Mouse (Mus musculus): ENCODE measurements around the gene Pcnx4. TPM values are rescaled to one million over a fixed set of nuclear protein-coding genes. Genes with fewer than 3 reads are reported as not detected.
"Not testable (repeated sequence)": the region's sequence is repeated elsewhere in the genome, so short reads cannot be mapped to it uniquely, and the experiment has no call there.

The Pcnx4 gene
- polyA plus RNA-seq, 1 experiment from 2014 or later = 15.8 TPM

DNA sequence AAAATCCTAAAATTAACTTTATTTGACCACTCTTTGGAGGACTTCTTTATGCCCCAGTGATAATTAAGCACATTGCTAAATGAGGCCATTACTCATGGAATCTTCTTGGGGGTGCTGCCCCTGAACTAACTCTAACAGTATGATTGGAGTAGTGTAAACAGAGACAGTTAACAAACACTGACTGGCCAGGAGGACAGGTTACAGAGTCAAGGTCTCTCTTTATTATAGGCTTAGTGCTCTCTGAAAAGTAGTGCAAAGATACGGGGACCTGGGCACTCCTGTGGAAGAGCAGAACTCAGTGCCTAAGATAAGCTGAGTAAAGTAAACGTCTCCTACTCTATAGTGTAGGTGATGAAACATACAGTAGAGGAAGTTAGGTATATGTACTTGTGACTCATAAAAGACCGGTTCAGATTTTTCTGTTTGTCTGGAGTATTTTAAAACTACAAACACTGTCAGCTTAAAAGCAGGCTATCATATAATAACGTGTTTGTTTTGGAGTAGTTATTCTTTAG, 28.2 kb downstream of the Pcnx4 start:
- Histone ChIP-seq H3K27ac (ENCODE audit: low read depth, low read length) (no peak overlapping the region), H3K4me1 (replicated peaks; ENCODE audit: control insufficient read depth, insufficient read depth, low read length) (no peaks in the 10 kb centered on the region), H3K4me3 (ENCODE audit: low read depth, low read length) (no peak overlapping the region), H3K9ac (ENCODE audit: low read length) (no peak overlapping the region), H3K9me3 (ENCODE audit: control insufficient read depth, low read length) (no peaks in the 10 kb centered on the region), H3K36me3 (ENCODE audit: control insufficient read depth, insufficient read depth, low read length) (no peaks in the 10 kb centered on the region), H3K4me2 (ENCODE audit: low read depth, low read length, severe bottlenecking) (no peak overlapping the region), H3K27me3 (ENCODE audit: control insufficient read depth, insufficient read depth, low read length) (no peaks in the 10 kb centered on the region)
- no peak for ATAC-seq (replicated peaks; ENCODE audit: low FRiP score)
- WGBS = 89% methylated on average over 4 of the region's 4 CpGs
- no peak for DNase-seq (ENCODE audit: low spot score)

DNA sequence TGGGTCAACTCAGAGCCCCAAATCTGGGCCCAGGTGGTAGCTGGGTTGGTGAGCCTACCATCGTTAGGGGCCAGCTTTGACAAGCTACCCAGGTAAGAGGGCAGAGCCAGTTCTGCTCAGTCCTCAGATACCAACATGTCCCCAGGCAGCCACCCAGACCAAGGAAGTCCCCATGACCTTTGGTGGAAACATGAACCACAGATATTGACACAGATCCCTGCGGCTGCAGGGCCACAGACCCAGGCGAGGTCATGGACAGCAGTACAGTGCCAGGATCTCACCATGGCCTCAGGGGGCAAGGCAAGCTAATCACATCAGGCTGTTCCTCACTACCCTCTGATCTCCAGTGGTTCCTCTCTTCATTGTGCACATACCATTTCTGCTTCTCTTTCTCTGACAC, 45.8 kb downstream of the Pcnx4 start:
- ATAC-seq (replicated peaks; ENCODE audit: low FRiP score) = no peak
- 81% methylated on average over 3 of the region's 3 CpGs for WGBS

DNA sequence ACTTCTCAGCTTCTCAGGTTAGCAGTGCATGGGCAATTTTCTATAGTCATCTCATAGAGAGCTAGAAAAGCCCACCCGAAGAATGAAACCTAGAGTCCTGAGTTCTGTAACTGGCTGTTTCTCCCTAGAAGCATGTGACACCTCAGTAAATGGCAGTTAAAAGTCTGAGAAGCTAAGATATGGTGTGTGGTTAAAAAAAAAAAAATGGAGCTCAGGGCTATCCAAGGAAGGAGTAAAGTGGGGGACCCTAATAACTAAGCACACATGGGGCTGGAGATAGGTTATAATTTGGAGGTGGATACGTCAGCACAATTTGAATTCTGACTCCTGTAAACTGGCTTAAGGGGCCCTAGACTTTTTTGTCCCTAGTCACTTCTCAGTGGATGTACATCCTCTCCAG, 46.9 kb downstream of the Pcnx4 start:
- Histone ChIP-seq H3K9ac (ENCODE audit: low read length) (no peak overlapping the region), H3K27me3 (ENCODE audit: control insufficient read depth, insufficient read depth, low read length) (no peaks in the 10 kb centered on the region), H3K9me3 (ENCODE audit: control insufficient read depth, low read length) (no peaks in the 10 kb centered on the region), H3K4me1 (replicated peaks; ENCODE audit: control insufficient read depth, insufficient read depth, low read length) (no peaks in the 10 kb centered on the region), H3K4me2 (ENCODE audit: low read depth, low read length, severe bottlenecking) (no peak overlapping the region), H3K4me3 (ENCODE audit: low read depth, low read length) (no peak overlapping the region), H3K27ac (ENCODE audit: low read depth, low read length) (no peak overlapping the region), H3K36me3 (ENCODE audit: control insufficient read depth, insufficient read depth, low read length) (no peaks in the 10 kb centered on the region)
- WGBS = 96% methylated on average over 2 of the region's 2 CpGs
- no peak for ATAC-seq (replicated peaks; ENCODE audit: low FRiP score)
- DNase-seq (ENCODE audit: low spot score) = no peak

More for the DNA sequence above, 45.8 kb downstream of the Pcnx4 start:
- Histone ChIP-seq H3K27ac (ENCODE audit: low read depth, low read length) (no peak overlapping the region), H3K9ac (ENCODE audit: low read length) (no peak overlapping the region), H3K36me3 (ENCODE audit: control insufficient read depth, insufficient read depth, low read length) (no peaks in the 10 kb centered on the region), H3K27me3 (ENCODE audit: control insufficient read depth, insufficient read depth, low read length) (no peaks in the 10 kb centered on the region), H3K4me1 (replicated peaks; ENCODE audit: control insufficient read depth, insufficient read depth, low read length) (no peaks in the 10 kb centered on the region), H3K9me3 (ENCODE audit: control insufficient read depth, low read length) (no peaks in the 10 kb centered on the region), H3K4me2 (ENCODE audit: low read depth, low read length, severe bottlenecking) (no peak overlapping the region), H3K4me3 (ENCODE audit: low read depth, low read length) (no peak overlapping the region)
- no peak for DNase-seq (ENCODE audit: low spot score)

DNA sequence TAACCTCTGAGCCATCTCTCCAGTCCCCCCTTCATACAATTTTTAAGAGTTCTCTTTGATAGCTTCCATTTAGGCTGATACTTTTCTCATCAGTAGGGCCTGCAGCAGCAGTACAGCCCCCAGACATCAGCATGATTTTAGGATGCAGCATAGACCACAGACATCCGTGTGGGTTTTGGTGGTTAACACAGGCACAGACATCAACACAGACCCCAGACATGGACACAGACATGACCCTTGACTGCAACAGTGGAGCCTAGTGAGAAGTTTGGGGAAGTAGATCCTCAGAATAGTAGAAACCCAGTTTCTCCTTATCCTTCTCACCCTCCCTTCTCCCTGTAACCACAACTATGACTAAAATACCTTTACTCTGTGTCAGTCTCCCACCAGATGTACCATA, 49.2 kb downstream of the Pcnx4 start:
- H3K27ac ChIP-seq (ENCODE audit: low read depth, low read length) = no peak overlapping the region
- no peaks in the 10 kb centered on the region for H3K9me3 ChIP-seq (ENCODE audit: control insufficient read depth, low read length)
- no peak overlapping the region for H3K9ac ChIP-seq (ENCODE audit: low read length)
- WGBS = 83% methylated on average over 1 of the region's 1 CpGs
- H3K4me2 ChIP-seq (ENCODE audit: low read depth, low read length, severe bottlenecking) = no peak overlapping the region
- no peaks in the 10 kb centered on the region for H3K36me3 ChIP-seq (ENCODE audit: control insufficient read depth, insufficient read depth, low read length)
- no peak for ATAC-seq (replicated peaks; ENCODE audit: low FRiP score)
- DNase-seq (ENCODE audit: low spot score) = no peak
- H3K27me3 ChIP-seq (ENCODE audit: control insufficient read depth, insufficient read depth, low read length) = no peaks in the 10 kb centered on the region
- H3K4me1 ChIP-seq (replicated peaks; ENCODE audit: control insufficient read depth, insufficient read depth, low read length) = no peaks in the 10 kb centered on the region
- H3K4me3 ChIP-seq (ENCODE audit: low read depth, low read length) = no peak overlapping the region

DNA sequence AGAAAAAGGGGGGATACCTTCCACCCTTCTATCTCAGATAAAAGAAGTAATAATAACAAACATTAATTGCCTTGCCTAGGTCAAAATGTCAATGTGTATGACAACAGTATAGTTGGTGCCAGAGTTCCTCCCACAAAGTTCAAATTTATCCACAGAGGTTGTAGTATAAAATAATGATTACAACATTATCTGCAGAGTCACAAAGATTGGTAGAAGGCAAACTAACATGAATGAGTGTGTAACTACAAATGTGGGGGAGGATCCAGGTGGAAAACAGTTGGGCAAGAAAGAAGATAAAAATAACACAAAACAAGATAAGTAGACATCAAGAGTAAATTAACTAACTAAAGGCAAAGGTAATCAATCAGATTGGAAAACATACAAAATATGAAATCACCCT, 56.8 kb downstream of the Pcnx4 start:
- Histone ChIP-seq H3K9ac (ENCODE audit: low read length) (no peak overlapping the region), H3K4me3 (ENCODE audit: low read depth, low read length) (no peak overlapping the region), H3K4me1 (replicated peaks; ENCODE audit: control insufficient read depth, insufficient read depth, low read length) (no peaks in the 10 kb centered on the region), H3K4me2 (ENCODE audit: low read depth, low read length, severe bottlenecking) (no peak overlapping the region), H3K27me3 (ENCODE audit: control insufficient read depth, insufficient read depth, low read length) (no peaks in the 10 kb centered on the region), H3K36me3 (ENCODE audit: control insufficient read depth, insufficient read depth, low read length) (no peaks in the 10 kb centered on the region), H3K27ac (ENCODE audit: low read depth, low read length) (no peak overlapping the region), H3K9me3 (ENCODE audit: control insufficient read depth, low read length) (no peaks in the 10 kb centered on the region)
- no peak for DNase-seq (ENCODE audit: low spot score)
- ATAC-seq (replicated peaks; ENCODE audit: low FRiP score) = no peak

DNA sequence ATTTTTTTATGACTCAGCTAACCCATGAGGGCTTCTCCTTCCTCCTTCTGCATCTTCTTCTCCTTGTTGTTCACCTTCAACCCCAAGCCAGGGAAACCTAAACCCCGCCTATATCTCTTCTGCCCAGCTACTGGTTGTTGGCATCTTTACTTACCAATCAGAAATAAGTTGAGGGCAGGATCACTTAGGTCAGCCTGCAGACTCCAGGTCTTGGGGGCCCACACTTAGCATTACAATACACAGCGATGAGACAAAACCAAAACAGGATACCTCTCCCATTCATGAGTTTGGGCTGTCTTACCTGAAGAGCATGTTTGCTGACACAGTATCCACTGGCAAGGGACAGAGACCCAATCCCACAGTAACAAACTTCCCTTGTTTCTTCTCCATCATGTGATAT, 57.8 kb downstream of the Pcnx4 start:
- ATAC-seq (replicated peaks; ENCODE audit: low FRiP score) = no peak
- 68% methylated on average over 2 of the region's 2 CpGs for WGBS

DNA sequence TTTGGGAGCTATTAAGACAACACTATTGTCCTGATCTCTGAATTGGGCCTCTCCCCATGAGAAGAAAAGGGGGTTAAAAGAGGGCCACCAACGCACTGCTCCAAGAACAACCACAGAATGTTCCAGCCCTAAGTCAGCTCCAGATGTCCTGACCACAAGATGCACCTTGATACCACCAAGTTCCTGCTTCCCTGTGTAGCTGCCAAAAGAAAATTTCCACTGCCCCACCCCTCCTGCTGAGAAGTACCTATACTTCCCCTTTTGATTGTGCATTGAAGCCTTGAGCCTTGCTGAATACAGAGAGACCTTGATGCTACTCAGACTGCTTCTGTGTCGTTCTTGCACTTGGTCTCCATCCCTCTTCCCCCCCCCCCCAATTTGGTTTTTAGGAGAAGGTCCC, 62.5 kb downstream of the Pcnx4 start:
- WGBS = 86% methylated on average over 2 of the region's 2 CpGs
- H3K9ac ChIP-seq (ENCODE audit: low read length); H3K27ac ChIP-seq (ENCODE audit: low read depth, low read length); H3K4me2 ChIP-seq (ENCODE audit: low read depth, low read length, severe bottlenecking); H3K27me3 ChIP-seq (ENCODE audit: control insufficient read depth, insufficient read depth, low read length); H3K4me1 ChIP-seq (replicated peaks; ENCODE audit: control insufficient read depth, insufficient read depth, low read length); H3K9me3 ChIP-seq (ENCODE audit: control insufficient read depth, low read length); DNase-seq (ENCODE audit: low spot score); H3K36me3 ChIP-seq (ENCODE audit: control insufficient read depth, insufficient read depth, low read length); ATAC-seq (replicated peaks; ENCODE audit: low FRiP score); H3K4me3 ChIP-seq (ENCODE audit: low read depth, low read length): not testable (repeated sequence)

More for the DNA sequence above, 57.8 kb downstream of the Pcnx4 start:
- Histone ChIP-seq H3K4me2 (ENCODE audit: low read depth, low read length, severe bottlenecking) (no peak overlapping the region), H3K27me3 (ENCODE audit: control insufficient read depth, insufficient read depth, low read length) (no peaks in the 10 kb centered on the region), H3K4me3 (ENCODE audit: low read depth, low read length) (no peak overlapping the region), H3K27ac (ENCODE audit: low read depth, low read length) (no peak overlapping the region), H3K4me1 (replicated peaks; ENCODE audit: control insufficient read depth, insufficient read depth, low read length) (no peaks in the 10 kb centered on the region), H3K36me3 (ENCODE audit: control insufficient read depth, insufficient read depth, low read length) (no peaks in the 10 kb centered on the region), H3K9ac (ENCODE audit: low read length) (no peak overlapping the region), H3K9me3 (ENCODE audit: control insufficient read depth, low read length) (no peaks in the 10 kb centered on the region)
- no peak for DNase-seq (ENCODE audit: low spot score)

DNA sequence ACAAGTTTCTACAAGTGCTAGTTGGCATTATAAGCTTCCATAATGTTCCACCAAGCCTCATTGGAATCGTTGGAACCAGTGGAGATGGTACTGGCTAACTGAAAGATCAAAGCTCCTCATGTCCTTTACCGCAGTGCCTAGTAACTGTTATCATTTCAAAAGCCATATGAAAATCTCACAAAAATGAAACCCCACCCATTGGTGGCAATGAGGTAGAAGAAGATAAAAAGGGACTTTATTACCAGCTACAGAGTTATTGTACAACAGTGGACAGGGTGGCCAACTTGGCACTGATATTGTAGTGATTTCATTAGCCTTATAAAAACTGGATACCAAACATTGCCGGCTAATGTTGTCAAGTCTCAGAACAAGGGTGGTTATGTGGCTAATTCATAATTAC, 75.9 kb downstream of the Pcnx4 start:
- 93% methylated on average over 3 of the region's 3 CpGs for WGBS
- H3K4me3 ChIP-seq (ENCODE audit: low read depth, low read length) = no peak overlapping the region
- H3K27me3 ChIP-seq (ENCODE audit: control insufficient read depth, insufficient read depth, low read length) = no peaks in the 10 kb centered on the region
- DNase-seq (ENCODE audit: low spot score) (no peak), ATAC-seq (replicated peaks; ENCODE audit: low FRiP score) (no peak)
- H3K4me1 ChIP-seq (replicated peaks; ENCODE audit: control insufficient read depth, insufficient read depth, low read length) = no peaks in the 10 kb centered on the region
- H3K27ac ChIP-seq (ENCODE audit: low read depth, low read length) = no peak overlapping the region
- H3K9me3 ChIP-seq (ENCODE audit: control insufficient read depth, low read length) = no peaks in the 10 kb centered on the region
- H3K36me3 ChIP-seq (ENCODE audit: control insufficient read depth, insufficient read depth, low read length) = no peaks in the 10 kb centered on the region
- no peak overlapping the region for H3K9ac ChIP-seq (ENCODE audit: low read length)
- H3K4me2 ChIP-seq (ENCODE audit: low read depth, low read length, severe bottlenecking) = no peak overlapping the region

DNA sequence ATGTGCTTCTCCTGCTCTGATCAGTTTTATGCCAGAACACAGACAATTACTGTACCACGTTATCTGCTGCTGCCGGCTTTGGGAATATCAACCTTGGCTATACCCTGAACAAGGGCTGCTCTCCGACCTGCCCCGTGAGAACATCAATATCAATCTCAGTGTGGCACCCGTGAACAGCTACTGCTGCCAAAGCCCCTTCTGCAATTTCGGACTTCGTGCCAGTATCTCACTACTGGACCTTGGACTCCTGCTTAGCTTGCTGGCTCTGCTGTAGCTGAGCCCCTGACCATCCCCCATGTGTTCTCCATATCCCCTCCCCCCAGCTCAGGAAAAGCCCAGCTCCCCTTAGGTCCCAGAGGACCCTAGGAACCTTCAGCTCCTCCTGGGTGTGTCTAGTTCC, 84.7 kb downstream of the Pcnx4 start:
- Histone ChIP-seq H3K4me2 (ENCODE audit: low read depth, low read length, severe bottlenecking) (no peak overlapping the region), H3K27me3 (ENCODE audit: control insufficient read depth, insufficient read depth, low read length) (no peaks in the 10 kb centered on the region), H3K27ac (ENCODE audit: low read depth, low read length) (no peak overlapping the region), H3K4me1 (replicated peaks; ENCODE audit: control insufficient read depth, insufficient read depth, low read length) (no peaks in the 10 kb centered on the region), H3K9ac (ENCODE audit: low read length) (no peak overlapping the region), H3K4me3 (ENCODE audit: low read depth, low read length) (no peak overlapping the region), H3K36me3 (ENCODE audit: control insufficient read depth, insufficient read depth, low read length) (no peaks in the 10 kb centered on the region), H3K9me3 (ENCODE audit: control insufficient read depth, low read length) (no peaks in the 10 kb centered on the region)
- WGBS = 94% methylated on average over 7 of the region's 7 CpGs
- ATAC-seq (replicated peaks; ENCODE audit: low FRiP score) (no peak), DNase-seq (ENCODE audit: low spot score) (no peak)

Measured in forebrain, embryonic 11.5 days (tissue).